Mouse (Mus musculus) T-helper 2 cell (primary cell): ENCODE results near the gene Tomm70a.

Experiments
- in situ Hi-C: fragments of 300-600 bp; cut with MboI, MseI; formaldehyde crosslinking; loops from one replicate; pipeline ENCODE4 v1.15.1; 2025; ENCODE audit warnings: high pct_unique_total_duplicates

Tomm70a gene

DNA sequence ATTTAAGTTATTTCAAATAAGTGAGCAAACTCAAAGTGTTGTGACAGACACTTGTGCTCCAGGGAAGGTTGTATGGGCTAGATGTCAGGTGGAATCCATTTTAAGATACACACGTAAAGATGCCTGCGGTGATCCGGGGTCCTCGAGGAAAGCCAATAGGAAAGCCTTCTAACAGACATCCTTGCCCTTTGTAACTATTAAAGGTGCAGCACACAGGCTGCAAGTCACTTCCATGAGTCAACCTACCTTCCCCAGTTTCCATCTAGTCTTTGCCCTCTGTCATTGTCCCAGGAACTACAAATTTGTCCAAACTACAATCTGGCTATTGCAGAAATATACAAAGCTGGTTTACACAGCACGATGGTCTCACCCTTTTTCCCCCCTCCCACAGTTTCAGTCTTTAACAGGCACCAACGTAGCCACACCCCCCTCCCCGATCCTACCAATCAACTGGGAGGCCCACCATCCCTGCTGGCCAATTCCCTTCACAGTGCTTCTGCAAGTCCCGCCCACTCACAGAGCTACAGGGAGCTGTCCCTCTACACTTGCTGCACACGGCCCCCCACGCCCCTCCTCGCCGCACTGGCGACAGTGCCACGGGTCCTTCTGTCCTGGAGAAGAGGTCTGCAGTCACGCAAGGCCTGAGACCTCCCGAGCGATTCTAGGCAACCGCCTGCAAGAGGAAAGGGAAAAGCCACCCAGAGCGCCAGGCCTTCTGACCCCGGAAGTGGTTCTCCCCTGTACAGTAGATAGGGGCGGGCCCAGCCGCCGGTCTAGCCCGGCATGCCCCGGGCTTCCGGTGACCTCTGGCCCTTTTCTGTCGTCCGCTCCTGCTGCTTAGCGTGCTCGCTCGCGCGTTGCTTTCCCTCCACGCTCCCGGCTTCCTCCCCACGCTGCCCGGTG is at the start of gene Tomm70a:
Tomm70a (plus strand) TSS at position 791 of the 903 bp plus-strand sequence.
- in situ Hi-C loops: no loop called here

DNA sequence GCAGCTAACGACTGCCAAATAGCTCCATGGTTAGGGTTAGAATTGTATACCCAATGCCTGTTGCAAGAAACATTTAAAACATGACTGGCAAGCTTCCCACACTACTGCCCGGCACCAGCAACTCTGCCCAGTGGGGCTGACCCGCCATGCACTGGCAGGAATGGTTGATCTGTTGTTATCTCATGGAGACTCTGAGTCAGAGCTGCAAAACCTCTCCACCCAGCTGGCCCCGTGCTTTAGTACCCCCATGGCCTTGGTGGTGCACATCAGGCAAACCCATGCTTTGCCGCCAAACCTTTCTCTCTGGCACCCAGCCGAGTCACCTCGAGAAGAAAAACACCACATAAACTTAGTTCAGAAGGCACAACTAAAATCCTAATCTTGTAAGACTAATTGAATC is 45.5 kb upstream of the Tomm70a start:
- in situ Hi-C loops: no loop called here

DNA sequence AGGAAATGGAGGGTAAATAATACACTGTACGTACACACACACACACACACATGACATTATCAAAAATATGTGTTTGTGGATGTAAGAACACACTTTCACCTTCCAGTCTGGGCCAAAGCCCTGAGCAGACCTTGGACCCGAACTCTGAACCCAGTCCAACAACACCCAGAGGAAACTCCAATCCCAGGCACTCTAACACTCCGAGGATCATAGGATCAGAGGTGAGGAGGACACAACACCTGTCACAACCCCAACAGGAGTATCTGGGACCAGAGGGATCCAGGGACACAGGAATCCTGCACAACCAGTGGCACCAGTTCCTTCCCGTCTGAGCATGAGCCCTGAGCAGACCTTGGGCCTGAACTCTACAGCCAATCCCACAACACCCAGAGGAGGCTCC is 41.9 kb upstream of the Tomm70a start:
- in situ Hi-C loops: no loop called here

DNA sequence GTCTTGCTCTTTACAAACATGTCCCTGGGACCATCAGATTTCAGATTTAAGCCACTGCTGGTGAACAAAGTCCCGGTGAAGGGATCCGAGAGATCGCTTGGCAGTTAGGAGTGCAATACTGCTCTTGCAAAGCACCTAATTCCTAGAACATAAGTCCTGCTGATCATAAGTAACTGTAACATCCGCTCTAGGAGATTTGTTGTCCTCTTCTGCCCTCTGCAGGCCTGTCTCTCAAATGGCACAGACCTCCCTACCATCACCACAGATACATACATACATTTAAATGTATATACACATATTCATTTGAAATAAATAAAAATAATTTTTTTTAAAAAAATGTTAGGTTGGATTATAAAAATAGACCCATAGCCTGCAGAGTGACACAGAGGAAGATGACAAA is 29.0 kb upstream of the Tomm70a start:
- in situ Hi-C loops: loop anchor here (10.0 kb wide), 1 partner anchor 308 kb away; no protein-coding TSS in a partner anchor

DNA sequence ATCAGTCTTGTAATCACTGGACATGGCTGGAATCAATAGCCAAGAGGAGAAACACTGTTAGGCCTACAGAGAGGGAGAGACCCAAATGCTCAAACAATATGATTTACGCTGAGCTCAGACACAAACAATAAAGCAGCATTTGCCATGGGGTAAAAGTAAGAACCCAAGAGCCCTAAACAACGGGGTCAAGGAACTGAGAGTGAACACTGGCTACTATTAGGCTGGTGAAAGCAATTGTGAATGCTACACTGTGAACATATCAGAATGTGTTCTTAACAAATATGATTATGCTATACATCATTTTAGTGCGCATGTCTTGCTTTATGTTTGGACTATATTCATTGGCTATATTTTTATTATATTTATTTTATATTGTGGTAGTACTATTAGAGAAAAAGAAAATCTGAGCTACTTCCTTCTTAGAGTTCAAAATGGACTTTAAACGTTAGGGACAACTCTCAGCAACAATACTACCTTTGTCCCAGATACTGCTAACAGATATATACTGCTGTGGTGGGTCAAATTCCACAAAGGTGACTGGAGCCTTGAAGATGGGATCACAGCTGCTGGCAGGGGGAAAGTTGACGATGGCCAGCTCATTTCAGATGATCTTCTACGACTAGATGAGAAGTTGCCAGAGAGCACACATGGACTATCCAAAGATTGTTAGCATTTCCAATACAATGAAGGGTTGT is 28.4 kb upstream of the Tomm70a start:
- in situ Hi-C loops: loop anchor here (10.0 kb wide), 1 partner anchor 308 kb away; no protein-coding TSS in a partner anchor

DNA sequence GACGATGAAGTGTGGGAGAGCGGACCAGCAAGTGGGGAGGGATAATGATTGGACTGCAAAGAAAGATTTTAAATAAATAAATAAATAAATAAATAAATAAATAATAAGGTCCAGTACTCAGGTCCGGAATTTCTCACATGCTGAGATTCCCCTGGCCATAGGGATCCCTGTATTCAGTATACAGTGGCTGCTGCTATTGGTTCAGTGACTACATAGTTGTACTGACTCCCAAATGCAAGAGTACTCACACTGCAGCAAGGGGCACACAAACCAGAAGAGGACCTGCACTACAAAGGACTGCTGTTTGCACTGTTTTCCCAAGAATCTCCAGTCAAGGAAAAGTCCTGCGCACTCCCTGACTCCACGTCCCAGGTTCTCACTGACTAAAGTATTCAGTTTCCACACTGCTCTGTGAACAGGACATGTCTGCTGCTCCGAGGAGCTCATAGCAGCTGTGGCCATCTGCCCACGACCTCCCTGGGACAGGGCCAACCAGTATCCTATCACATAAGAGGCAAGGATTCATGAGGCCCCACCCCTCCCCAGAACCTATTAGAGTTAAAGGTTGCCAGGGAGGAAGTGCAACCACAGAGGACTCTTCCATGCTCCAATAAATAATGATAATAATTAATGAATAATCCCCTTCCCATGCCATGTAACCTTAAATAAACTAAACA is 22.9 kb upstream of the Tomm70a start:
- in situ Hi-C loops: loop anchor here (10.0 kb wide), 1 partner anchor 314 kb away; no protein-coding TSS in a partner anchor

DNA sequence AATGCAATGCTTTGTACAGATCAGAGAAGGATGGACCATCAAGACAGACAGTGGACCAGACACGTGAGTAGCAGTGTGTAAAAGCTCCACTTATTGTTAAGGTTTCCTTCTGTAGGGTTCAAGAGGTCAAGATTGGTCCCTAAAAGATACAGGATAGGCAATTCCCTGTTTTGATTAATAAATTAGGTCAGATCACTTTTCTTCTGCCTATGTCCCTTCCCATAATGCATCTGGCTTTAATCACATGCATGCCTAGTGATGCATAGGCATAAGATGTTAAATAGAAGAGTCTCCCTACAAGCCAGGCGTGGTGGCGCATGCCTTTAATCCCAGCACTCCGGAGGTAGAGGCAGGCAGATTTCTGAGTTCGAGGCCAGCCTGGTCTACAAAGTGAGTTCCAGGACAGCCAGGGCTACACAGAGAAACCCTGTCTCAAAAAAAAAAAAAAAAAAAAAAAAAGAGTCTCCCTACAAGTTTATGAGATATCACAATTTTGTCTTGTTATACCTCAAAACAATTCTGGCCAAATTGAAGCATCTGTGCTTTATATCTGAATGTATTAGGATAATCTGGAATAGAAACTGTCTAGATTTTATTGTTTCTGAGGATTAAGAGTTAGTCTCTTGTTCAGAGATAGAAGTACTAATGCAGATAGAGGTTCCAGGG is 21.8 kb upstream of the Tomm70a start:
- in situ Hi-C loops: loop anchor here (10.0 kb wide), 1 partner anchor 315 kb away; no protein-coding TSS in a partner anchor

DNA sequence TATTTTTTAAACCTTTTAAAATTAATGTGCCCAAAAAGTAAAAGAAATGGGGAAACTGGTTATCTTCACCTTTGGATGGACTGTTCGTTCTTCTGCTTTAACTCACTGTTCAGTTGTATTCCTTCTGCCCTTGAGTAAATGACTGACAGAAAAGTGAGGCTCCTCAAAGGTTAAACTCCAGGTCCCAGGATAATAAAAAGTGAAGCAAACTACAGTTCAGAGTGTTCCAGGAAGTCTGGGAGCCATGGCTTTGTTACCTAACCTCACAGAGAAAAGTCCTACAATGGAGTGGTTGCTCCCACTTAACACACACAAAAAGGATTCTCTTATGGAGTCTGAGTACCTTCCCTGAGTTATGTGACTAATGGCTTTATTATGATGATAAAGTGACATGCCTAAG is 20.3 kb upstream of the Tomm70a start:
- in situ Hi-C loops: no loop called here

DNA sequence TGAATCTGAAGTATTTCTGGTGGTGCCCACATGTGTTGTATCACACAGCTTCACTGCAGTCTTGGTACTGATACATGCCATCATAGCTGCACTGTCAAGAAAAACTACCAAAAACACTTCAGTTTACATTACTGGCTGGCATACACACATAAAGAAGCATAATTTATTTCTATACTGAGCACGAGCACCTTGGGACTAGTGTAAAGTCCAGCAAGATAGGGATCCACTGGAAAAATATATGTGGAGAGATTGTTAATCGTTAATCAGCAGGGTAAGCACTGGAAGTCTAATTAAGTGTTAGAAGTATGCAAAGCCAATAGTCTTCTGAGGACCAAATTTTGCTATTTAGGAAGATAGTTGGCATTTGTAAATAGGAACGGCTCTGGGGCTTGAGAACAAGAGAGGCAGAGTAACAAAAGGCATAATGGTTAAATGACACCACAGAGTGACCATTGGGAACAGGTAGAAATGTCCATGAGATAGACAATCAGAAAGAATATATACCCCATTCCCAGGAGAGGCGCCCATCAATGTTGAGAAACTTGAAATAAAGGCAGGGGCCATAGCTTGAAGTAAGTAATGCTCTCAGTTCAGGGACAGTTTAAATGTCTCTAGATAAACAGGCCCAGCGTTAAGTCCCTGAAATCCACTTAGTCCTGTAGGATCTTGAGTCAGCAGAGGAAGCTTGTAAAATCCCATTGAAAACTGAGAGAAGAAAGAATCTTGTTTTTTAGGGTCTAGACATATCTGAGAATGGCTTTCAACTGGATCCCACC is 15.1 kb upstream of the Tomm70a start:
- in situ Hi-C loops: no loop called here

DNA sequence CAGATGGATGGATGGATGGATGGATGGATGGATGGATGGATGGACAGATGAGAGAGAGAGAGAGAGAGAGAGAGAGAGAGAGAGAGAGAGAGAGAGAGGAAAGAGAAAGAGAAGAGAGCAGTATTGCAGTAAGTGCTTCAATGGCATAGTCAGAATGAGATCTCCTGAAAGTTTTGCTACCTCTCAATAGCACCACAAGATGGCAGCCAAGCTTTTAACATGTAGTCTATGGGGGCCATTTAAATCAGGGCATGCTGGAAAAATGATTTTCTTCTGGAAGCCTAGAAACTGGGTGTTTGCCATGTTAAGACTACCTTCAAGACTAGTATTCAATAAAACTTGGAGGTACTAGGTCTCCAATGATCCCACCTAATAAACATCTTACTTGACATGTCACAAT is 5.4 kb upstream of the Tomm70a start:
- in situ Hi-C loops: loop anchor here (10.0 kb wide), 1 partner anchor 1151 kb away; the partner anchor contains the start of gene Rpl24

DNA sequence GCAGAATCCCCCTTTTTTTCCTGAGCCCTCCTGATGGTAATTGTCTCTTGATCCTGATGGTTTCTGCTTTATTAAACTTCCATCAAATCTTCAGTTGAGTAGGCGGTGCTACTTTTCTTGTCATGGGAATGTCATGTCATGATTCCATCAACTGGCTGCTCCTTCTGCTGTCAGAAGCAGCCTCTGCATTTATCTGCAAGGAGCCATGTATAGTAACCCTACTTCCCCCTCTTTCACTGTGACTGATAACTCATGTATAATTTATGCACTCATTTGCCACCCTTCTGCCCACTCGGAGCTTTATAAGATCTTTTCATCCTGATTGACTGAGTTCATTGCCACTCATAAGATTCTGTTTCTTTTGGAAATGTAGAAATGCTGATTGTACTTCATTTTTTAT is 3.9 kb upstream of the Tomm70a start:
- in situ Hi-C loops: loop anchor here (10.0 kb wide), 1 partner anchor 1153 kb away; the partner anchor contains the start of gene Rpl24

DNA sequence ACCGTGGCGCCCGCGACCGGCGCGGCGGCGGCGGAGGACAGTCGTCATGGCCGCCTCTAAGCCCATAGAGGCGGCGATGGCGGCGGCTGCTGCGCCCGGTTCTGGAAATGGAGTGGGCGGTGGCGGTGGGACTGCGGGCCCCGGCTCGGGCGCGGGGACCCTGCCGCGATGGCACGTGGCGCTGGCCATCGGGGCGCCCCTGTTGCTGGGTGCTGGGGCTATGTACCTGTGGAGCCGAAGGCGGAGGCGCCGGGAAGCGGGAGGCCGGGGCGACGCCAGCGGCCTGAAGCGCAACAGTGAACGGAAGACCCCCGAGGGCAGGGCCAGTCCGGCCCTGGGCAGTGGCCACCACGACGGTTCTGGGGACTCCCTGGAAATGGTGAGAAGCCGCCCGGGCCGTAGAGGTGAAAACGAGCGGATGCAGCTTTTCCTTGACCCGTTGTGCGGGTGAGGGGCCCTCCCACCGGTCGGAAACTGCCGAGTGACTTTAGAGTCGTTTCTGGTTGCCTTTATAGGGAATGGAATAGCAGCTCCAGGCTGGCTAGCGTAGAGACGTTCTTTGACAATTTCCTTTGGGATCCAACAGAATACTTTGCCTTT is 413 bp downstream of the Tomm70a start:
- in situ Hi-C loops: no loop called here

DNA sequence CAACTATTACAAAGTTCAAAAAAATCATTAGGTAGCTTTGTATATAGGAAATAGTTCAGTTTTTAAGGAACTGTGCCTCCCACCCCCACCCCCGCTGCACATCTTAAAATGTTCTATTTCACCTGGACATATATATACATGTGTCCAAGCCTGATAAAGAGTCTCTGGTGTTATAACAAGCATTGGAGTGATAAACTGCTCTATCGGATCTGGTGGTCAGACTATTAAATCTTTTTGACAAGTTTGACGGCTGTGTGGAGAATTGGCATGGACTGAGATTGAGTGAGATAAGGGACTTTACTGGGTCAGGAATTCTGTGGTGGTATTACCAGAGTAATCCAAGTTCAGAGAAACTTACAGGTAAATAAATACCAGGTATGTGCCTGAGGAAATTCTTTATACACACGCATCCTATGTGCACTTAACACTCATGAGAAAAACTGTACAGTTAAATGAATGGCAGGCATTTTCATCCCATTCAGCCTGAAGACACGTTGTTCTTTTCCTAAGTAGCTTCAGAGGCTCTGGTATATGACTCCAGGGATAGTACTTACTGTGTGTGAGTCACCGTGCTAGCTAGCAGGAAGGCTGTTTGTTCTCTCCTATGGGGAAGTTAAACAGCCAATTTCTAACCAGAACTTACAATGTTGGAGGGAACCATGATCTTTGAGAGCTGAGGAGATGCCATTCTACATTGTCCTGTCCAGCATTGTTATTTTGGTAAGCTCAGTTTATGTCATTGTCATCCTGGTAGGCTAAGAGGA is 1.4 kb downstream of the Tomm70a start:
- in situ Hi-C loops: no loop called here

DNA sequence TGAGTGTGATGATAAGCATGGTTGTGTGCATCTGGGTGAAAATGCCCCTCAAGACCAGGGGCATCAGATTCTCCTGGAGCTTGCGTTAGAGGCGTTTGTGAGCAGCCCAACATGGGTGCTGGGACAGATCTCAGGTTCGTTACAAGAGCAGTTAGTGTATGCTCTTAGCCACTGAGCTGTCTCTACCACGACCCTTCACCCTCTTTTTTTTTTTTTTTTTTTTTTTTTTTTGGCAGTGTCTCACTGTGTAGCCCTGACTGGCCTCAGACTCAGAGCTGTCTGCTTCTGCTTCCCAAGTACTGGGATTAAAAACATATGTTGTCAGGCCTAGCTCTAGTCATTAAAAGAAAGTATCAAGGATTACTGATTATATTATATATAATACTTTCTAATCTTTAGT is 4.8 kb downstream of the Tomm70a start:
- in situ Hi-C loops: loop anchor here (5.0 kb wide), 1 partner anchor 41 kb away; the partner anchor contains the start of gene Nit2

DNA sequence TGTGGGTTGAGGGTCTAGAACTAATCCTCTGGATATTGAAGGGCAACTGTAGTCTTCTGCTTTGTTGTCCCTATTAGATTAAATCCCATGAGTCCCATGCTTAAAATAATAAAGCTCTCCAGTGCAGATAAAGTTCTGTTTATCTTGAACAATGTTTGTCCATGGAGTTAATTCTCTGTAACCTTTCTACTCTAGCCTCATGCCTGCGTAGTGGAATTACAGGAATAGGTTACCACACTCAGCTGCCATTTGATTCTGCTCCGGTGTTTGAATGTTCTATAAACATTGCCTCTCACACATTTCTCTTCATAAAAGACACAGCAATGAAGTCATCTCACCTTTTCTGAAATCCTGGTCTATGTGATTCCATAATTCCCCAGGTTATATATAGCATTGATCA is 6.3 kb downstream of the Tomm70a start:
- in situ Hi-C loops: loop anchor here (5.0 kb wide), 1 partner anchor 39 kb away; the partner anchor contains the start of gene Nit2

DNA sequence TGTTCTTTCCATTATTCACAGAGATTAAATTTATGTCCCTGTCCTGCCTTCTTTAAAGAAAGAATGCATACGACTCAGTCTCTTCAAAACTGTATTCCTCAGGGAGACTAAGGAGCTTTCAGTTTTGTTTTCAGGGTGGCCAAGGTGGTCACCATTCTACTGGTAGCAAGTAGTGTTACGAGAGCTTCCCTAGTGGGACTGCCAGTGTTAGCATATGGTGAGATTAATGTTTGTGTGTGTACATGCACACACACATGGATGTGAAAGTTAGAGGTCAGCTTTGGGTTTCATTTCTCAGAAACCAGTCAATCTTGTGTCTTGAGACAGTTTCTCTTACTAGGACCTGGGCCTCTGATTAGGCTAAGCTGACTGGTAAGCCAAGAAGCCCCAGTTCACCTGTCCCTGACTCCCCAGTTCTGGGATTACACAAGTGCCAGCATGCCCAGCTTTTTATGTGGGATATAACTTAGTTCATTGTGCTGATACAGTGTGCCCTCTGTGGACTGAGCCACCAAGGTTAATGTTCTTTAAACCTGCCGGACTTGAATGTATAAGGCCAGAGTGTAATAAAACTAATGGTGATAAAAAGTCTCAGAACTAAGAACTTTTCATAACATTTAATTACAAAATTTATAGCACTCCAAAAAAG is 9.4 kb downstream of the Tomm70a start:
- in situ Hi-C loops: no loop called here

DNA sequence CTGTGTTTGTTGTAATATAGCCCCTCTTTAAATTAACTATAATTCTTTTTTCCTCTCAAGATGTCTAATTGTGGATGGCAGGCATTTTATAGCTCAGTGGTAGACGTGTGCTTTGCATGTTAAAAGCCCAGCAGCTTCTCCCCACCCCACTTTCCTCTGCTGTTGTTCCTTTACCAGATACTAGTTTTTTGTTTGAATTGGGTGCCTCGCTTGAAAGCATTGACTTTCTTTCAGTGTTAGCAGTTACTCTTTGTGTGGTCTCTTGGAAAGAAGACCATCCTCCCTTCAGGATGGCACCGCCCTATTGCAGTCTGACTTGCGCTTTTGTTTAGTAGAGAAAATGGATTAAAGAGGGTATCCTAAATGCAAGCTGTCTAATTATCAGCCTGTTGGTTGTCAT is 10.0 kb downstream of the Tomm70a start:
- in situ Hi-C loops: no loop called here

DNA sequence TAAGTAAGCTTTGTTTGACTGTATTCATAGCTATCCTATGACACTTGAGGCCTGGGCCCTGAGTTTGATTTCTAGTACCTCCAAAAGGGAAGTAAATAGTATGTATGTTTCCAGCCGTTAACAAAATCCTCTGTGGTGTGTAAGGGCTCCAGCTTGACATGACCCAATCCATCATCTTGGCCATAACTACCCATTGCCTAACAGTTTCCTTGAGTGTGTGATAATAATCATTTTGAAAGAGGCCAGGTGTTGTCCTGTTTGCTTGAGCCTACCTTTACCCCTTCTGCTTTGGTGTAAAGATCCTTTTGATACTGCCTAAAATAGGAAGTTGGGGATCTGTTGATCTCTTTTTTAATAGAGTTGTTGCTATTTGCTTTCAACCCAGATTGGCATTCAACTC is 10.8 kb downstream of the Tomm70a start:
- in situ Hi-C loops: no loop called here

DNA sequence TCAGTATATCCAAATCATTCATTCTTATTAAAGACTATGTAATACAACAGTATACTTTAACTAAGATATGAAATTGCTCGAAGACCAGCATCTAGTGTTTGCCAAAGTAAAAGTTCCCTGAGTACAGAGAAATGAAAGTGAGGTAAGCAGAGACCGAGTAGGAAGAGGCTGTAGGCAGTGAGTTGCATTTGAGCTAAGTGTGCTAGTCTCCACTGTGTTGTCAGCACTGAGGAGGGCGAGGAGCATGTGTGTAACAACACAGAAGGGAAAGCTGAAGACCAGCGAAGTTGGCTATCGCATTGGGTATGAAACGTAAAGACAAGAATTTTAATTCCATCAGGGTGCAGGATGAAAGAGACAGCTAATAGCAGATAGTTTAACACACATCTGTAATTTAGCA is 12.1 kb downstream of the Tomm70a start:
- in situ Hi-C loops: no loop called here
